Mouse (Mus musculus) right cerebral cortex, postnatal 4 days (tissue): ENCODE data around the gene Fsip1.

Experiments
- DNase-seq: peaks from one replicate; pipeline ENCODE4 v3.0.0-alpha.2; 2022

Fsip1 gene

GRCm38 (mm10) chr2:118085647-118086046 lies 171.1 kb downstream of the Fsip1 start:
- DNase-seq: no peak

- DNase-seq: no peak
Observed at GRCm38 (mm10) chr2:118084693-118085092, 172.1 kb downstream of the Fsip1 start.

- DNase-seq: no peak
Observed at GRCm38 (mm10) chr2:118083652-118084051, 173.1 kb downstream of the Fsip1 start.

- no peak for DNase-seq
Observed at GRCm38 (mm10) chr2:118081581-118081980, 175.2 kb downstream of the Fsip1 start.
